Mouse (Mus musculus): ENCODE data around the gene Ppp1r1b.

Ppp1r1b gene

DNA sequence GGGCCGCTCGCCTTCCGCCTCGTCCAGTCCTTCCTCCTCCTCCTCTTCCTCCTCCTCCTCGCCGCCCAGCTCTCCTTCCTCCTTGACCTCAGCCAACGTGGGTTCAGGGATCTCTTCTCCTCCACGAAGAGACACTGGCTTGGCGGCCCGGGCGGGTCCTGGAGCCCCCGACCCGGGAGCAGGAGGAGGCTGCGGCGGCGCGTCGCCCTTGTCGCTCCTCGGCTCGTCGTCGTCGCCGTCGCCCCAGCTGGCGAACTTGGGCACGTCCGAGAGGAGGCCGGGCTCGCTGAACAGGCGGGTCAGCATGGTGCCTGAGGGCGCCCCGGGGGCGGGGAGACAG lies 20.2 kb upstream of the Ppp1r1b start:
- no peak for DNase-seq (ENCODE audit: extremely low read depth, insufficient read length, low spot score)

DNA sequence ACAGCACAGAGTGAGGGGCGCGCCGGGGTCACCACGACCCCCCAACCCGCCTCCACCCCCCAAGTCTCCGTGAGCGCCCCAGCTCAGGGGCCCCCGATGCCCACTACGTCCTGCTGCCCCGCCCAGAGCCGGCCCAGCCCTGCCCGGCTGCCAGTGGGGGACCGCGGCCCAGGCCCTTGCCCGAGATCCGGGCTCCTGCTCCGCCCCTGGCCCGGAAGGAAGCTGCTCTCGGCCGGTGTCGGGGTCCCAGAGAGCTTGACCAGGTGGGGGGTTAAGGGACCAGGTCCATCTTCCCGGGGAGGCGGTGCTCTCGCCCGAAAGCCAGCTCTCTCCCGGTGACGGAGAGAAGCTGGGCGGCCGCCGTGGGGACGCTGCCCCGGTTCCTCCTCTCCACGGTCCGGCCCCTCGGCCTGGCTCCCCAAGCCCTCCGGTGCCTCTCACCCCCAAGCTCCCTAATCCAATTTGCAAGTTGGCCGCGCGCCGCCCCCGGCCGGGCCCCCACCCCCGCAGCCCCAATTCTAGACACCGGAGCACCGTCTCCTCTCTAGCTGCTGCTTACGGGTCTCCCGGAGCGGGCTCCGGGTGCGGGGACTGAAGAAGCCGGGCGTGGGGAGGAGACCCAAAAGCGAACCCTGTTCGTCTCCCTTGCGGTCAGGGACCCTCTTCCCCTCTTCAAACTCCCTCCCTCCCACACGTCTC lies 19.7 kb upstream of the Ppp1r1b start:
- no peak for DNase-seq (ENCODE audit: extremely low read depth, insufficient read length, low spot score)

- no peak for DNase-seq (ENCODE audit: extremely low read depth, insufficient read length, low spot score)
These were observed 18.9 kb upstream of the Ppp1r1b start, which contains the start of gene Neurod2 for GRCm38 (mm10) chr11:98329081-98329959. Gene Neurod2, minus strand, starts transcription at chr11:98329648.

- no peak for DNase-seq (ENCODE audit: extremely low read depth, insufficient read length, low spot score)
These were observed 18.1 kb upstream of the Ppp1r1b start for GRCm38 (mm10) chr11:98329960-98330744.

- DNase-seq (ENCODE audit: extremely low read depth, insufficient read length, low spot score), result no peak
These were observed 17.4 kb upstream of the Ppp1r1b start for GRCm38 (mm10) chr11:98330745-98331204.

GRCm38 (mm10) chr11:98331401-98331800 lies 16.8 kb upstream of the Ppp1r1b start:
- DNase-seq (ENCODE audit: extremely low read depth, insufficient read length, low spot score), result no peak

GRCm38 (mm10) chr11:98332186-98332585 lies 16.0 kb upstream of the Ppp1r1b start:
- DNase-seq (ENCODE audit: extremely low read depth, insufficient read length, low spot score), result no peak

DNA sequence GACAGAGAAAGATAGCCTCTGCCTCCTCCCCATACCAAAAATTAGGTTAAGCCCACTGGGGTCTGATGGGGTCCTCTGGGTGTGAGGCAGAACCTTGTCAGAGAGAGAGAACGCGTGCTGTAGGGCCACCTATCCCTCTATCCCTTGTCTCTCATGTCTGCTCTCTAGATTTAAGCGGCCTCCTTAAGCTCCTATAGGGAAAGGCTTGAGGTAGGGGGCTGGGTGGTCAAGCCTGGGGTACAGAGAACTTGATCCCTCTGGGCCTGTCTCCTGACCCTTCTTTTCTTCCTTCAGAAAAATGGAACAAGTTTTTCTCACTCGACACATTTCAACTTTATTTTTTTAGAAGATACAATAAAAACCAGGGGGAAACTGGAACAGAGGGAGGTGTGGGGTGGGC lies 15.4 kb upstream of the Ppp1r1b start:
- no peak for DNase-seq (ENCODE audit: extremely low read depth, insufficient read length, low spot score)

DNA sequence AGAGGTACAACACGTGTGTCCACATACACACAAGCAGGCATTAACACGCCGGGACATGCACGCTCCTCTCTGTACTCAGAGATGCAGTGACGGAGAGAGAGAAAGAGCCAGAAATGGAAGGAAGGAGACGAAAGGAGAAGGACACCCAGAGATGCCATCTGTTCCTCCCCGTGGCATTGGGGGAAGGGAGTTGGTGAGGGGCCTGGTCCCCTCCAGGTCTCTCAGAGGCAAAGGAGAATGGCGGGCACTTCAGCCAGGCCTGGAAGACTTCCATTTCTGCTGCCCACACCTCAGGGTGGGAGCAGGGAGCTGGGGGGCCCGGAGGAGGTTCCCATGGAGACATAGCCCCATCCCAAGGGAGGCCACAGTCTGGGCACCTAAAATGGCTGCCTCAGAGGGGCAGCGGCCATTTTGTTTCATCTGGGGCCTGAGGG lies 14.9 kb upstream of the Ppp1r1b start:
- DNase-seq (ENCODE audit: extremely low read depth, insufficient read length, low spot score), result no peak

GRCm38 (mm10) chr11:98333981-98334741 lies 14.0 kb upstream of the Ppp1r1b start:
- DNase-seq (ENCODE audit: extremely low read depth, insufficient read length, low spot score), result no peak

DNA sequence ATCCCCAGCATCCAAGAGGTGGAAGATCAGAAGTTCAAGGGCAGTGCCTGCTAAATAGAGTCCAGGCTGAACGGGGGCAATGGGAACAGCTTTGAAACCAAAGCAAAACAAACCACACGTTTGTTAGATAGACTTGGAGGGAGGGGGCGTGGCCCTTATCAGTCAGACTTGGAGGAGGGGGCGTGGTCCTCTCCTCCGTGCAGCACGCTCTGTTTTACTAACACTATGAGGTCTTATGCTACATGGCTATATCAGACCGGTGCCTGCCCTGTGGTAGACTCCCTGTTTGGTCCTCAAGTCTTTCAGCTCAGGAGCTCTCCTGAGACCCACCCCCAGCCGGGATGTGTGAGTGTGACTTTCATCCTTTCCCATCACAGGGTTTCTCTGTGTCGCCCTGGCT lies 13.0 kb upstream of the Ppp1r1b start:
- DNase-seq (ENCODE audit: extremely low read depth, insufficient read length, low spot score), result no peak

GRCm38 (mm10) chr11:98336245-98337107 lies 11.7 kb upstream of the Ppp1r1b start:
- no peak for DNase-seq (ENCODE audit: extremely low read depth, insufficient read length, low spot score)

- no peak for DNase-seq (ENCODE audit: extremely low read depth, insufficient read length, low spot score)
These were observed 9.7 kb upstream of the Ppp1r1b start for GRCm38 (mm10) chr11:98338507-98338961.

DNA sequence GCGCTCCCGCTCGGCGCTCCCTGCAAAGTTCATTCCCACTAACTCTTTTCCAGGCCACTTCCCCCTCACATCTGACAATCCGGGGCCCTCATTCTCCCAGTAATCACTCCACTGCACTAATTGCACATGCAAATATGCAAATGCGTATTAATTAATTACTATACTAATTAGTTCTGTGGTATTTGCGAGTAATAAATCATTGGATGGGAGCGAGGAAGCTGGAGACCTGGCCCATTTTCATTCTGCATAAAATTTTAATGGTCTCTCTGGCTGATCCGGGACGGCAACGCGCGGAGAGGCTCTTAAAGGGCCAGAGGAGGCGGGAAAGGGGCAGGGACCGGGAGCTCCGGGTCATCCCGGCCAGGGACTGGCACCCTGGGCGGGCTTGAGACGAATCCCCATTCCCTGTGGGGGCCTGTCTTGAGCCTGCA lies 9.1 kb upstream of the Ppp1r1b start:
- DNase-seq (ENCODE audit: extremely low read depth, insufficient read length, low spot score), result no peak

GRCm38 (mm10) chr11:98339679-98340287 lies 8.4 kb upstream of the Ppp1r1b start:
- no peak for DNase-seq (ENCODE audit: extremely low read depth, insufficient read length, low spot score)

DNA sequence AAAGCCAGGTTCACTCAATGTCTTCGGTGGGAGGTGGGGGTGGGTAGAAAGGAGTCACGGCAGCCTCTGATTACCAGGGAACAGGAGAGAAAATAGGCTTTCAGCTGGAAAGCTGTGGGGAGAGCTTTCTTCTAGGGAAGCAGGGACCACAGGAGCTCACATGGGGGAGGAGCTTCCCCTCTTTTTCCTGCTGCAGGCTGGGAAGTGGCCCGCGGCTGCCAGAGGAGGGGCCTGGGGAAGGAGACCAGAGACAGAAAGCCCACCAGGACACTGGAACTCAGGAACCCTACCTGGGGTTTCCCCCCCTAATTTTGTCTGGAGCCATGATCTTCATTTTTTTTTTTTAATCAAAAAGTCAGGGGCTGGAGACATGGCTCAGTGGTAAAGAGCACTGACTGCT lies 7.6 kb upstream of the Ppp1r1b start:
- DNase-seq (ENCODE audit: extremely low read depth, insufficient read length, low spot score), result no peak

GRCm38 (mm10) chr11:98341174-98341573 lies 7.0 kb upstream of the Ppp1r1b start:
- DNase-seq (ENCODE audit: extremely low read depth, insufficient read length, low spot score), result no peak

DNA sequence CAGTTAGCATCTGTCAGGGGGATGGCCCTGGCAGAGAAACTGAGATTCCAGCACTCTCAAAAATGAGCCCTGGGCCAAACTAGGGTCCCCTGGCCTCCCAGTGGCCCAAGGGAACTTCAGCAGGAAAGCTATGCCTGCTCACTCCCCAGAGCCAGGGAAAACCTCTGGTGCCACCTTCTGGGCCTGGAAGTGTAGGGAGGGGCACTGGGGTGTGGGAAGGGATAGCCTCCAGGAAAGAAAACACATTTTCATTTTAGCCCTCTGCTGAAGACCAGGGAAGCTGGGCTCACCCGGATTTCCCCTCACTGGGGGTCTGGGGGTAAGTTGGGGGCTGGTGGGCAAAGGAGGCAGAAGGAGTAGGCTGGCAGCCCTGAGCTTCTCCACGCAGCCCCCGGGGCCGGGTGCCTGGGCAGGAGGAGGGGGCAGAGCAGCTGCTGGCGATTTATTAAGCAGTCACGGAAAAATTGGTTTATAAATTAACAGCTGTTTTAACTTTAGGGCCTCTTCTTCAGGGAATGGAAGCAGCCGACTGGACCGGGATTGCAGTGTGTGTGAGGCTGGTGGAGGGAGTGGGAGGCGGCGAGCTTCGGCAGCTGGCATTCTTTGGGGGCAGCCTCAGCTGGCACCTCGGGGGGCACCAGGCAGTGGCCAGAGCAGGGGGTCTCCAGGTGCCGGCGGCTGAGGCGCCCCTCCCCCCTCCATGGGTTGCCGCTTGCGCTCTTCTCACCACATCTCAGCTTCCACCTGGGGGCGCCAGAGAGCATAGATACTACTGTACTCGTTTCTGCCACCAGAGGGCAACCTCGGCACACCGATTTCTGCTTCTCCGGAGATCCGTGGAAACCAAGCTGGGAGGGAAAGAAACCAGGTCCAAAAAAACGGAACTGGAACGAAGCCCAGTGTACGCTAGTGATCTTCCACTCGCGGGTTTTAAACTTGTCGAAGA lies 5.9 kb upstream of the Ppp1r1b start:
- peak; percentile 78 for DNase-seq (ENCODE audit: extremely low read depth, insufficient read length, low spot score)
